Mouse (Mus musculus) left cerebral cortex, adult 2 months (tissue): ENCODE measurements around the gene Tnpo2. TPM values are rescaled to one million over a fixed set of nuclear protein-coding genes. Genes with fewer than 3 reads are reported as not detected.
A peak's percentile ranks its signal among the peaks of the same experiment; 100 is the strongest.
"Not testable (repeated sequence)": the region's sequence is repeated elsewhere in the genome, so short reads cannot be mapped to it uniquely, and the experiment has no call there.

ENCODE experiments used
- DNase-seq, 2 experiments: peaks; one replicate each; pipeline ENCODE4 v3.0.0; 2021 to 2022; ENCODE audit warnings: low spot score in 2 of 2, mixed read lengths in 1 of 2; ENCODE audit errors: extremely low spot score in 1 of 2
- H3K27ac ChIP-seq: fragments of 200-600 bp; 2 replicates; pipeline ENCODE4 v1.8.1; 2022
- H3K4me3 ChIP-seq: fragments of 200-600 bp; 2 replicates; pipeline ENCODE4 v1.8.1; 2022
- CTCF ChIP-seq: fragments of 200-600 bp; IDR thresholded peaks from 2 replicates; pipeline ENCODE4 v1.8.1; 2022; ENCODE audit warnings: antibody characterized with exemption, mild to moderate bottlenecking, moderate library complexity
- intact Hi-C: fragments of 180-260 bp; cut with DNase I; formaldehyde crosslinking; loops from one replicate; pipeline ENCODE4 v1.15.1; 2025
- total RNA-seq, 2 experiments: library from RNA; stranded (reverse); gene quantifications; 2 replicates each; pipeline ENCODE4 v1.2.3; 2021

Tnpo2 gene
- total RNA-seq, 2 experiments from 2014 or later: 146 to 163 TPM

- peak in 1 of 2 experiments; percentile 33 for DNase-seq
These were observed 39.3 kb downstream of the Tnpo2 start for GRCm38 (mm10) chr8:85076001-85076400.

DNA sequence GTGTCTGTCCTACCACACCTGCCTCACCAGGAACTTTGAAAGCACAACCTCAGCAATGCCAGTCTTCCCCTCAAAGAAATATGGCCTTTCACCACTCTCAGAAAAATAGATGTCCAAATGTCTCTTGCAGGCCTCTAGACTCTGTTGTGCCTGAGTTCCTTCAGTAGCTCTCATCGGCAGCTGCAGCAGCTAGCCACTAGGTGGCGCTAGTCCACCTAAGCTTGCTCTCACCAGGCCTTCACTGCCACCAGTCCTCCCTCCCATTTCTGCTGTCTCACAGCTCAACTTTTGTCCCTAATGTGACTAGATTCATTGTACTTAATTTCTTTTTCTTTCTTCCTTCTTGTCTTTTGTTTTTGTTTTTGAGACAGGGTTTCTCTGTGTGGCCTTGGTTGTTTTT, 40.3 kb downstream of the Tnpo2 start:
- TF ChIP-seq CTCF: peak; percentile 99
- intact Hi-C loops: loop anchor here (2.0 kb wide), 1 partner anchor 94 kb away; no protein-coding TSS in a partner anchor
- peak; percentile 75 to 81 for DNase-seq

More at GRCm38 (mm10) chr8:85076001-85076400, 39.3 kb downstream of the Tnpo2 start:
- Histone ChIP-seq H3K27ac (no peak overlapping the region), H3K4me3 (no peak overlapping the region)
- TF ChIP-seq CTCF: peak; percentile 44
- intact Hi-C loops: loop anchor here (2.0 kb wide), 1 partner anchor 95 kb away; no protein-coding TSS in a partner anchor

GRCm38 (mm10) chr8:85080214-85080531, 43.5 kb downstream of the Tnpo2 start:
- peak overlapping the region; percentile 92 for H3K27ac ChIP-seq
- DNase-seq: no peak
- intact Hi-C loops: loop anchor here (5.0 kb wide), 1 partner anchor 217 kb away; the partner anchor contains the start of genes Orc6 and Vps35
- peak overlapping the region; percentile 87 for H3K4me3 ChIP-seq
- no peak for TF ChIP-seq CTCF

More for the DNA sequence above, 40.3 kb downstream of the Tnpo2 start:
- Histone ChIP-seq H3K27ac (no peak overlapping the region), H3K4me3 (no peak overlapping the region)

DNA sequence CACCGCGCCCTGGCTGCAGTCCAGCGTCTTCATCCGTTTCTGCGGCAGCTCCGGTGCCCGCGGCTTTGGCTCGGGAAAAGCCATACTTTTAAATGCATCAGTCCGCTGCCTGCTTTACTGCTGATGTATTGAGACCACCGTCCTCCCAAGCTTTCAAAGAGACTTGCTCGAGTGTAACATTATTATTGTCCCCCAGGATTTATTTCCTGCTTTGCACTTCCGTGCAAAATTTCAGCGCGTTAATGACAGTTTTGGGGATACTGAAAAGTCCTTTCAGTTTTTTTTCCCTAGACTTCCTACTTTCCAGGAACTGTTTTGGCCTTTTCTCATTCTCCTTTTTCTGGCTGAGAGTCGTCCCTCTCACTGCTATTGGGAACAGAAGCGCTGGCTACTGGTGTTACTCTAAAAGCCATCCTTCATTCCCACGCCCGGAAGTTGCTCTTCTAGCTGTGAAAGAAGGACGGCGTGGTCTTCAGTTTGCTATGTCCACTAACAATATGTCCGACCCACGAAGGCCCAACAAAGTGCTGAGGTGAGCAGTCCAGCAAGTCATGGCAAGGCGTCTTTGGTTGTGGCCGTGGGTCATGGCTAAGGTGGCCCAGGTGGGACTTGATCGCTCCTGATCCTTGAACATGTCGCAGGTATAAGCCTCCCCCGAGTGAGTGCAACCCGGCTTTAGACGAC, 44.0 kb downstream of the Tnpo2 start, which contains the start of gene Wdr83os:
Gene Wdr83os (plus strand): TSS at position 209 of the 684 bp plus-strand sequence.
- intact Hi-C loops: loop anchor here (5.0 kb wide), 1 partner anchor 217 kb away; the partner anchor contains the start of genes Orc6 and Vps35
- Histone ChIP-seq H3K4me3 (peak within 1 kb of the TSS; percentile 87), H3K27ac (peak within 1 kb of the TSS; percentile 92)
- no peak; the same call in 1 of the 2 replicates for TF ChIP-seq CTCF
- DNase-seq: peak; percentile 44 to 55

DNA sequence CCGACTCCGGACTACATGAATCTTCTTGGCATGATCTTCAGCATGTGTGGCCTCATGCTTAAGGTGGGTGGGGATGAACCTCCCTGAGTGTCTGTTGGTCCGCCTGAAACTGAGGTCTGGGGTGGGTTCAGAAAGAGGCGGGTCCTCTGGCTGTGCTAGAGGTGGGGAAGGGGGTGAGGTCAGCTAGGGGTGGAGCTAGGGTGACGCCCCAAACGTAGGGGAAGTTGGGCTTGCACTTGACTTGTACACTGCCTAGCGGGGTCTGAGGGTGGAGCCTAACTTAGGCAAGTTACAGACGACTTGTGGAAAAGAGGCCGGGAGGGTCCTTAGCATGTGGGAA, 44.5 kb downstream of the Tnpo2 start, which contains the start of gene Wdr83:
Gene Wdr83 (minus strand): TSS at position 91 of the 340 bp plus-strand sequence.
- intact Hi-C loops: loop anchor here (5.0 kb wide), 1 partner anchor 216 kb away; the partner anchor contains the start of genes Orc6 and Vps35
- peak within 1 kb of the TSS; percentile 92 for H3K27ac ChIP-seq
- H3K4me3 ChIP-seq: peak within 1 kb of the TSS; percentile 87
- no peak for DNase-seq
- no peak for TF ChIP-seq CTCF

GRCm38 (mm10) chr8:85082169-85082568, 45.5 kb downstream of the Tnpo2 start:
- intact Hi-C loops: loop anchor here (5.0 kb wide), 1 partner anchor 215 kb away; the partner anchor contains the start of genes Orc6 and Vps35
- DNase-seq, H3K4me3 ChIP-seq, H3K27ac ChIP-seq: not testable (repeated sequence)

DNA sequence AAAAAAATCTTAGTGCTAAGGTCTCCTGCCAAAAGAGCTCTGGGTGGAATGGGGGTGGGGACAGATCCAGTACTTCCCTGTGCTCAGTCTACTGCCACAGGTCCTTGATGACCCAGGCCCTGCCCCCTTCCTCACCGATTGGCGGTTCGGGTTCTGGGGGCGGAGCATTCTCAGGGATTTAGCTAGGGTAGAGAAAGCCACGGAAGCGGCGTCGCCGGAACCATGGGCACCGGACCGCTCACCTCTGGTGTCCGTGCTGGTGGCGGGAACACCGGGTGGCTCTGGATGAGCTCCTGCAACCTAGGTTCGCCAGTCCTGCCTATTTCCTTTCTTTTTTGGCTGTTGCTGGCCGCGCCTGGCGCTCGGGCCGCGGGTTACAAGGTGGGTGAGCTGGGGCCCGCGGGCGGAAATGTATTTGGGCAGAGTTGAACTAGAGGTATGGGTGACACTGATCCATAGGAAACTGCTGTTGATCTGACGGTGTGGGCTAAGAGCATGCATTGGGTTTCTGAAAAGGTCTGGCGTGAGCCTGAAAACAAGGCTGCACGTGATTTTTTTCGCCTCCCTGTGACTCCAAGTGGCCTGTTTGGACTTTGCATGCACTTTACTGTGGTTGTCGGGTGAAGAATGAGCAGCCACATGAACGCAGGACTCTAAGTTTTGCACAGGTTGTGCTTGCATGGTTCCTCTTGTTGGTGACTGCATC, 46.5 kb downstream of the Tnpo2 start, which contains the start of gene Man2b1:
Gene Man2b1 (plus strand): TSS at position 163 of the 706 bp plus-strand sequence.
- Histone ChIP-seq H3K27ac (peak within 1 kb of the TSS; percentile 51), H3K4me3 (peak within 1 kb of the TSS; percentile 68)
- peak; percentile 83 to 87 for DNase-seq
- TF ChIP-seq CTCF: peak; percentile 37
- intact Hi-C loops: loop anchor here (5.0 kb wide), 1 partner anchor 214 kb away; the partner anchor contains the start of genes Orc6 and Vps35

- H3K27ac ChIP-seq: no peak overlapping the region
- no peak overlapping the region for H3K4me3 ChIP-seq
- no peak for TF ChIP-seq CTCF
- intact Hi-C loops: loop anchor here (5.0 kb wide), 1 partner anchor 213 kb away; the partner anchor contains the start of genes Orc6 and Vps35
- DNase-seq: no peak
These were observed 47.9 kb downstream of the Tnpo2 start for GRCm38 (mm10) chr8:85084633-85085032.

- Histone ChIP-seq H3K27ac (no peak overlapping the region), H3K4me3 (no peak overlapping the region)
- TF ChIP-seq CTCF: peak; percentile 46
- intact Hi-C loops: no loop called here
- no peak for DNase-seq
These were observed 49.5 kb downstream of the Tnpo2 start for GRCm38 (mm10) chr8:85086238-85086637.

GRCm38 (mm10) chr8:85088771-85089170, 52.1 kb downstream of the Tnpo2 start:
- H3K4me3 ChIP-seq: no peak overlapping the region
- no peak overlapping the region for H3K27ac ChIP-seq
- no peak for DNase-seq
- intact Hi-C loops: no loop called here
- TF ChIP-seq CTCF: no peak

DNA sequence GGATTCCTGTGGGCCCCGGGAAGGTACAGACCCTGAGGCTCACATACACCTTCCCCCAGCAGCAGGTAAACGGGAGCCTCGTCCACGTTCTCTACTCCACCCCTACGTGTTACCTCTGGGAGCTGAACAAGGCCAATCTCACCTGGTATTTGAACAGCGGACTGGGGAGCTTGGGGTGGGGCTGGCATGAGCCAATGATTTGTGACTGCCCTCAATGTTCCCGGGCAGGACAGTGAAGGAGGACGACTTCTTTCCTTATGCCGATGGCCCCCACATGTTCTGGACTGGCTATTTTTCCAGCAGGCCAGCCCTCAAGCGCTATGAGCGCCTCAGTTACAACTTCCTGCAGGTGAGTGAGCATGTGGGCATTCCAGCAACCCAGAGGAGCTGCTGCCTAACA, 54.1 kb downstream of the Tnpo2 start:
- Histone ChIP-seq H3K4me3 (no peak overlapping the region), H3K27ac (no peak overlapping the region)
- intact Hi-C loops: no loop called here
- TF ChIP-seq CTCF: no peak
- no peak for DNase-seq
